Mouse (Mus musculus) testis, adult 2 months (tissue): ENCODE data around the gene Ruvbl1.

ENCODE experiments used
- CTCF ChIP-seq: fragments of 200-500 bp; IDR thresholded peaks from 2 replicates; pipeline ENCODE4 v1.5.1; 2012; ENCODE audit warnings: low read depth, mild to moderate bottlenecking, inconsistent platforms, low read length, moderate library complexity; ENCODE audit not compliant: control insufficient read depth, insufficient read depth, insufficient replicate concordance
- POLR2A ChIP-seq: fragments of 200-500 bp; IDR thresholded peaks from 2 replicates; pipeline ENCODE4 v1.6.1; 2012; ENCODE audit warnings: low read depth, mild to moderate bottlenecking, inconsistent platforms, low read length, moderate library complexity; ENCODE audit not compliant: control insufficient read depth

GRCm38 (mm10) chr6:88486893-88487292, 21.7 kb downstream of the Ruvbl1 start:
- TF ChIP-seq CTCF (no peak; the same call in 1 of the 2 replicates), POLR2A (no peak)
